Mouse (Mus musculus) cerebellum, adult 2 months (tissue): Measurements from ENCODE around the gene Slc5a3. TPM values are rescaled to one million over a fixed set of nuclear protein-coding genes. Genes with fewer than 3 reads are reported as not detected.
"Not testable (repeated sequence)": the region's sequence is repeated elsewhere in the genome, so short reads cannot be mapped to it uniquely, and the experiment has no call there.

ENCODE experiments used
- DNase-seq, 2 experiments: peaks; one replicate each; pipeline ENCODE4 v3.0.0; 2021
- H3K27ac ChIP-seq: fragments of 200-500 bp; 2 replicates; pipeline ENCODE4 v1.5.1; 2012; ENCODE audit warnings: low read length, control low read depth, inconsistent platforms; ENCODE audit not compliant: insufficient read depth
- H3K27me3 ChIP-seq: fragments of 200-500 bp; 2 replicates; pipeline ENCODE4 v1.6.1; 2012; ENCODE audit warnings: inconsistent platforms, mild to moderate bottlenecking, low read length, moderate library complexity; ENCODE audit not compliant: control insufficient read depth, insufficient read depth
- H3K4me1 ChIP-seq: fragments of 200-500 bp; 2 replicates; pipeline ENCODE4 v1.6.1; 2011; ENCODE audit warnings: low read length; ENCODE audit not compliant: control insufficient read depth, insufficient read depth
- H3K4me3 ChIP-seq: fragments of 200-500 bp; replicated peaks from 2 replicates; pipeline ENCODE3; 2011; ENCODE audit warnings: mild to moderate bottlenecking, low read depth, low read length, control low read depth; ENCODE audit not compliant: insufficient read depth
- CTCF ChIP-seq: fragments of 200-500 bp; IDR thresholded peaks from 2 replicates; pipeline ENCODE4 v1.5.1; 2011; ENCODE audit warnings: low read depth, mild to moderate bottlenecking, control low read depth, low read length, moderate library complexity, borderline replicate concordance; ENCODE audit not compliant: insufficient read depth
- POLR2A ChIP-seq: fragments of 200-500 bp; IDR thresholded peaks from 2 replicates; pipeline ENCODE4 v1.6.1; 2011; ENCODE audit warnings: low read length, control low read depth, borderline replicate concordance; ENCODE audit not compliant: insufficient read depth
- WGBS: fragments of 180-500 bp; shearing (Covaris S2); methylation state at CpG from one replicate; pipeline ENCODE4 v1.1.7; 2018; 5-methylcytosine and 5-hydroxymethylcytosine counted together
- polyA plus RNA-seq: library from polyadenylated mRNA; depleted of rRNA; stranded (reverse); fragments of >200 nt; gene quantifications from 2 replicates; pipeline ENCODE4 v1.2.3, GENCODE M21; 2012

Slc5a3 gene
- polyA plus RNA-seq, 1 experiment: 7.3 TPM

DNA sequence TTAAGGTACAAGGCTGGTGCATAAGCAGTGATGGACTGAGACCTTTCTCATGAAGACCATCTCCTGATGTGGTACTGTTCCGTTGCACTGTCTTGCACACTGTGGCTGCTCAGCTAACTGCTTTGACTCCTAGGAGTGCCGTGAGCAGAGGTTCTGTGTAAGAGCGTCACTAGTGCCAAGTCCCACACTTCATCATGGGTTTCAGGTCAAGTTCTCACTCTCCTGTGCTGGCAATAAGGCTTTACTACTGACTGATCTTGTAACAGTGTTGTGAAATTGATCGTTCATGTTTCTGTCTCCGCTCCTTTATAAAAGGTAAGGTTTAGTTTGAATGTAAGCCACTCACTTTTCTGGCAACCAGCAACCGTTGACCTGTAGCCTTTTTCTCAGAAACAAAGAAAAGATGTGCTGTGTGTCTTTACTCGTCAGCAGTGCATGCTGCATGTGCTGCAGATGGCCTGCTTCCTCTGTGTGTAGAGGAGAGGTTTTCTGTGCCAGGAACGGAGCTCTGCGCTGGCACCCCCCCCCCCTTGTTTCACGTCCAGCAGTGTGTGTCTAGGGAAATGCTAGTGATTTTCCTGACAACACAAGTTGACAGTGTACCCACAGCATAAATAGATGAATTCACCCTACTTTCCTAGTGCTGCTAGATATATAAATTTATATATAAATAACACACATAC lies 25.8 kb downstream of the Slc5a3 start:
- no peak for TF ChIP-seq POLR2A
- no peak for TF ChIP-seq CTCF
- WGBS: 35% methylated on average over 10 of the region's 10 CpGs

GRCm38 (mm10) chr16:92089225-92089624 lies 31.1 kb downstream of the Slc5a3 start:
- no peak for DNase-seq
- TF ChIP-seq CTCF: no peak
- no peak for TF ChIP-seq POLR2A
- WGBS: 50% methylated on average over 3 of the region's 3 CpGs

More for the DNA sequence above, 25.8 kb downstream of the Slc5a3 start:
- no peaks in the 10 kb centered on the region for H3K27me3 ChIP-seq
- H3K4me3 ChIP-seq: no peak overlapping the region
- H3K27ac ChIP-seq: no peak overlapping the region
- no peak for DNase-seq
- H3K4me1 ChIP-seq: peaks cover 4% of the 10 kb centered on the region

GRCm38 (mm10) chr16:92091876-92092275 lies 33.8 kb downstream of the Slc5a3 start:
- Histone ChIP-seq H3K4me1 (peaks cover 3% of the 10 kb centered on the region; the same call in 1 of the 2 replicates), H3K27ac (no peak overlapping the region), H3K27me3 (no peaks in the 10 kb centered on the region), H3K4me3 (no peak overlapping the region)
- no peak for DNase-seq
- TF ChIP-seq CTCF (no peak), POLR2A (no peak)
- WGBS: 49% methylated on average over 5 of the region's 5 CpGs

More at GRCm38 (mm10) chr16:92089225-92089624, 31.1 kb downstream of the Slc5a3 start:
- Histone ChIP-seq H3K27me3 (no peaks in the 10 kb centered on the region), H3K27ac (no peak overlapping the region), H3K4me1 (peaks cover 3% of the 10 kb centered on the region; the same call in 1 of the 2 replicates), H3K4me3 (no peak overlapping the region)

- peak in 1 of 2 experiments; percentile 34 for DNase-seq
- Histone ChIP-seq H3K4me1 (peaks cover 5% of the 10 kb centered on the region; the same call in 1 of the 2 replicates), H3K27ac (no peak overlapping the region), H3K27me3 (no peaks in the 10 kb centered on the region), H3K4me3 (no peak overlapping the region)
- WGBS: 60% methylated on average over 10 of the region's 10 CpGs
- TF ChIP-seq CTCF (no peak), POLR2A (no peak)
Measured at GRCm38 (mm10) chr16:92098351-92099051, 40.4 kb downstream of the Slc5a3 start.

GRCm38 (mm10) chr16:92099598-92099997 lies 41.5 kb downstream of the Slc5a3 start:
- Histone ChIP-seq H3K27ac (no peak overlapping the region), H3K4me3 (no peak overlapping the region), H3K4me1 (peaks cover 5% of the 10 kb centered on the region; the same call in 1 of the 2 replicates), H3K27me3 (no peaks in the 10 kb centered on the region)
- no peak for DNase-seq
- TF ChIP-seq CTCF (no peak), POLR2A (no peak)
- WGBS: 71% methylated on average over 16 of the region's 16 CpGs

- Histone ChIP-seq H3K4me1 (peaks cover 9% of the 10 kb centered on the region; the same call in 1 of the 2 replicates), H3K4me3 (no peak overlapping the region), H3K27ac (no peak overlapping the region), H3K27me3 (no peaks in the 10 kb centered on the region)
- TF ChIP-seq POLR2A (no peak), CTCF (no peak)
- no peak for DNase-seq
- WGBS: 67% methylated on average over 4 of the region's 4 CpGs
Measured at GRCm38 (mm10) chr16:92100111-92100510, 42.0 kb downstream of the Slc5a3 start.

DNA sequence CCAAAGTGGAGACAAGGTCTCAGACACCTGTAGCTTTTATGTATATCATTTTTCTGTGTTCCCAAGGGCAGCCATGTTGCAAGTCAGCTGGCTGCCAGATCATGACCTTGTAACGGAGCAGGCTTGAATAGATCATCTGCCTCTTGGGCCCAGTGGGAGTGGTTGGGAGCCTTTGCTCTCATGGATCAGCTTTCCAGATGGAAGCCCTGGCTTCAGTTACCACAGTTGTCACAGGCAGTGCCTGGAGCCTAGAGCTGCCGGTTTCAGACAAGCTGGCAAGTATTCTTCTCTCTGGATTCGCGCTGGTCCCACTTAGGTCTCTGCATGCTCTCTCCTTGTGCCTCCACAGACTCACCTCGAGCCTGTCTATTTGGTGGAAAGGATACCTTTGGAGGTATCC lies 44.0 kb downstream of the Slc5a3 start:
- DNase-seq: no peak
- peaks cover 9% of the 10 kb centered on the region; the same call in 1 of the 2 replicates for H3K4me1 ChIP-seq
- 33% methylated on average over 5 of the region's 5 CpGs for WGBS
- H3K27me3 ChIP-seq: no peaks in the 10 kb centered on the region
- TF ChIP-seq POLR2A: no peak
- H3K27ac ChIP-seq: no peak overlapping the region
- no peak overlapping the region for H3K4me3 ChIP-seq

GRCm38 (mm10) chr16:92102931-92103330 lies 44.8 kb downstream of the Slc5a3 start:
- H3K27ac ChIP-seq, H3K4me1 ChIP-seq, H3K27me3 ChIP-seq, DNase-seq, H3K4me3 ChIP-seq: not testable (repeated sequence)
- WGBS: 93% methylated on average over 6 of the region's 7 CpGs
